Mouse (Mus musculus) heart, adult 11 months (tissue): ENCODE results near the gene Smarcd3.

Source experiments
- DNase-seq: peaks from one replicate; pipeline ENCODE4 v3.0.0; 2022

Gene Smarcd3

DNA sequence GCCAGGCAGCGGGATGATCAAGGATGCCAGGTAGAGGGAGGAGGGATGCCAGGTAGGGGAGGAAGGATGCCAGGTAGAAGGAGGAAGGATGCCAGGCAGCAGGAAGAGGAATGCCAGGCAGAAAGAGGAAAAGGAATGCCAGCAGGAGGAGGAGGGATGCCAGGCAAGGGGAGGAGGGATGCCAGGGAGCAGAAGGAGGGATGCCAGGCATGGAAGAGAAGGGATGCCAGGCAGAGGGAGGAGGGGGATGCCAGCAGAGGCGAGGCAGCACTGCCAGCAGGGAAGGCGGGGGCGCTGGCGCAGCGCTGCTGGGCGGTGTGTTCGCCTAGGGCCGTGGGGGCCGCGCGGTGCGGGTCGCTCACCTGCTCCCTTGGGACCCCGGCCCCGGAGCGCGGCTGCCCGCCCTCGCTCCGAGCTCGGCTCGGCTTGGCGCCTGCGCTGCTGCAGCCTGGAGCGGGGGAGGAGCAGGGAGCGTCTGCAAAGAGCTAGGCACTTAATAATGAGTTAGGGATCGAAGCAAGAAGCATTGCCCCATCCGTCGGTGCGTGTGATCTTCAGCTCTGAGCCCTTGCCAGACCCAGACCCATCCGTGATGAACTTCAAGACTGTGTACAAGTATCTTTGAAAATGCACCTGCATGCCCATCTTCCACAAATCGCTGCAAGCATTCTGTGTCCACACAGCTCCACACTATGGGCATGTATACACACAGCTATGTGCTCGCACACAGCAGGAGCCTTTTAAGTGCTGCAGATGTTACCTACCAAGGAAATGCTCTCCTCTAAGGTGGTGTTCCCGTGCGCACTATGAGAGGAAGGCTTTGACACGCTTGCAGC is at the start of gene Smarcd3:
Gene Smarcd3, minus strand, starts transcription at position 426 of the 836 bp plus-strand sequence.
- DNase-seq, result peak; percentile 92

- DNase-seq, result peak; percentile 73
Measured at GRCm38 (mm10) chr5:24661457-24661856, 37.2 kb upstream of the Smarcd3 start.

GRCm38 (mm10) chr5:24659708-24660423 is 35.7 kb upstream of the Smarcd3 start:
- DNase-seq, result peak; percentile 57

DNA sequence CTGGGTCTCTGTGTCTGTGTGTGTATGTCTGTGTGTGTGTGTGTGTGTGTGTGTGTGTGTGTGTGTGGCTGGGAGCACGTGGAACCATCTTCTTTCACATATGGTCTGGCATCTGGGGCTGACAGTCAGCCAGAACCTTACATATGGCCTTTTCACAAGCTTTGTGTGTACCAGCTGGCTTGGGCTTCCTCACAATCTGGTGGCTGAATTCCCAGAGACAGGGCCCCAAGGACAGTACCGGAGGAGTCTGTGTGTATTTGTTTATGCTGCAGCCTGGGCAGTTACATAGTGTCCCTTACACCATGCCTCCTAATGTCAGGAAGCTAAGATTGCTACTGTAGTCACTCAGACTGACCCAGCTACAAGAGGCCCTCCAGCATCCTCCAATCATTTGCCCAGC is 32.9 kb upstream of the Smarcd3 start:
- peak; percentile 88 for DNase-seq

DNA sequence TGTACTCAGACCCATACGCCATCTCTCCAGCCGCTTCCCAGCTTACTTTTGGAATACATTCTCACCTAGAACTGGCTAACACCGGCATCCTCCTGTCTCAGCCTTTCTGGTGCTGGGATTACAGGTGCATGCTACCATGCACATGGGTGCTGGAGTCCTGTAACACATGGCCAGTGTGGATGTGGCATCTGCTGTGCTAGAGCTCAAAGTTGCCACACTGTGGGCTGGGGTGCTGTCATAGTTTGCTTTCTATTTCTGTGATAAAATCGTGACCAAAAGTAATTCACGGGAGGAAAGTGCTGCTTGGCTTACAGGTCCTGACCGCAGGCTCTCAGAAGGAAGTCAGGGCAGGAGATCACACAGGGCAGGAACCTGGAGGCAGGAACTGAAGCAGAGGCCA is 30.3 kb upstream of the Smarcd3 start:
- DNase-seq, result peak; percentile 71

DNA sequence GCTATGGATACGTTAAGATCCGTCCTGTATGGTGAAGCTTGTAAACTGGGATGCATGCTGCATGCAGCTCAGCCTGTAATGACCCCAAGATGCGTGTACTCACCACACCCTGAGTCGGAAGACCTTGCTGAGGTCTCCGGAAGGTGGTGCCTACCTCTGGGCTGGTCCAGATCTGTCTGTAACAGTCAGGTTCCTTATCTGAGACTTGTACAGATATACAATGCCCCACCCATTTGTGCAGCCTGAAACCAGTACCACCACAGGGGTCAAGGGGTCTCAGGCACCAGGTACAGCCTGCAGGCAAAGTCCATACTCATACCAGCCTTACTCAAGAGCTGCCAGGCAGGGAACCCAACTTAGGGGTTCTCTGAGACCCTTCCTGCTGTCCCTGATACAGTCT is 28.6 kb upstream of the Smarcd3 start:
- peak; percentile 86 for DNase-seq

DNA sequence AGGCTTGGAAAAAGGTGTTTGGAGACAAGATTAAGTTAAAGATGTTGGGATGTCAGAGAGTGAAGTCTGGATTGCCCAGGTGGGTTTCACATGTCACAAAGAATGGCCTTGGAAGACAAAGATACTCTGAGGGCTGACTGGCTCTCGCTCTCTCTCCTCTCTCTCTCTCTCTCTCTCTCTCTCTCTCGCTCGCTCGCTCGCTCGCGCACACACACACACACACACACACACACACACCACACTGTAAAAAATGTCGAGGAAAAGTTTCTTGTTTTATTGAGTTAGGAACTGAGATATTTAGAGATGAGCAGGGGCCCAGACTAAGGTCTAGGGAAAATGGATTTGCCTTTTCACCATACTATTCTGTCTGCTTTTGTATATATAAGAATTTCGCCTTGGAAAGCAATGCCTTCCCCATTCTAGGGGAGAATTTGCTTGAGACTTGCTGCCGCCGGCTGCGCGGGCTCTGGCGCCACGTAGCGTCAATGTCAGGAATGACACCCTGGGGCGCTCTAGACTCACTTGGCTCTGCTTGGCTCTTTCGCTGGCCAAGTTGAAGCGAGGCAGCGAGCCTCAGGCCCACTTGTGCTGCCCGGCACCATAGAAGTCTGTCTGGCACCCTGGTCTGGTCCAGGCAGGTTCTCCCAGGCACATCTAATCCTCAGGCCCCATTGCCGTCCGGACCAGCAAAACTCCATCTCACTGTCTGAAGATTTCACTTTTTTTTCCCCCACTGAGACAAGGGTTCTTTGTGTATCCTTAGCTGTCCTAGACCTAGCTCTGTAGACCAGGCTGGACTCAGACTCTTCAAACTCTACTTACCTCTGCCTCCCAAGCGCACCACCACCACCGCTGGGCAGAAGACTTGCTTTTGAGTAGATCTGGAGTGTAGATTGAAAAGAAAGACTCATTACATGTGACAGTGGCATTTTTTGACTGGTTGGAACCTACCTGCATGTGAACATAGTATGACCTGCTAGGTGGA is 27.8 kb upstream of the Smarcd3 start:
- peak; percentile 96 for DNase-seq

DNA sequence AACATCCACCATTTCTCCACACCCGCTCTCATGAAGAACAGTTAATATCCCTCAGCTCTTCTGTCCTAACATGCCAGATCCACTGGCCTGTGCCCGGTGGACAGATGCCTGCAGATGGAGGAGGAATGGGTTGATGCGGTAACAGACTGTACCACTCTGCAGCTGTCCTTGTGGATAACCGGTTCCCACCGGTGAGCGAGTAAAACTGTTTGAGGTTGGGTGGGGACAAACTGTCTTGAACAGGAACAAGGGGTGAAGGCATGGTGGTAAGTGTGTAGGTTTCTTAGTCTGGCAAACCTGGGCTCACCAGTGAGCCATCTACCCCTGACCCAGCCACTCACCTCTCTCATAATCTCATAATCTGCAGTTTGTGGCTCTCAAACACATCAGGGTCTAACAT is 27.1 kb upstream of the Smarcd3 start:
- DNase-seq, result peak; percentile 44

- DNase-seq, result peak; percentile 60
Measured at GRCm38 (mm10) chr5:24649701-24650100, 25.5 kb upstream of the Smarcd3 start.

DNA sequence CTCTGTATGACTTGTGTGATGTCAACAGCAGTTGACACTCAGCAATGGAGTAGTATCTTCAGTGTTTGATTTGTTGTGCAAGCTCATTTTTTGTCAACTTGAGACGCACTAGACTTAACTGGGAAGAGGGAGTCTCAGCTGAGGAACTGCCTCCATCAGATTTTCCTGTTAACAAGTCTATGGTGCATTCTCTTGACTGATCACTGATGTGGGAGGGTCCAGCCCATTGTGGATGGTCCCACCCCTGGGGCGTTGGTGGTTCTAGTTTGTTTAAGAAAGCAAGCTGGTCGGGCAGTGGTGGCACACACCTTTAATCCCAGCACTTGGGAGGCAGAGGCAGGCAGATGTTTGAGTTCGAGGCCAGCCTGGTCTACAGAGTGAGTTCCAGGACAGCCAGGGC is 25.0 kb upstream of the Smarcd3 start:
- peak; percentile 35 for DNase-seq

- DNase-seq, result peak; percentile 35
Measured at GRCm38 (mm10) chr5:24645454-24645853, 21.2 kb upstream of the Smarcd3 start.

GRCm38 (mm10) chr5:24639081-24639480 is 14.9 kb upstream of the Smarcd3 start:
- DNase-seq, result peak; percentile 84

- DNase-seq, result no peak
Measured at GRCm38 (mm10) chr5:24638131-24638530, 13.9 kb upstream of the Smarcd3 start.

- DNase-seq, result no peak
Measured at GRCm38 (mm10) chr5:24636987-24637386, 12.8 kb upstream of the Smarcd3 start.

DNA sequence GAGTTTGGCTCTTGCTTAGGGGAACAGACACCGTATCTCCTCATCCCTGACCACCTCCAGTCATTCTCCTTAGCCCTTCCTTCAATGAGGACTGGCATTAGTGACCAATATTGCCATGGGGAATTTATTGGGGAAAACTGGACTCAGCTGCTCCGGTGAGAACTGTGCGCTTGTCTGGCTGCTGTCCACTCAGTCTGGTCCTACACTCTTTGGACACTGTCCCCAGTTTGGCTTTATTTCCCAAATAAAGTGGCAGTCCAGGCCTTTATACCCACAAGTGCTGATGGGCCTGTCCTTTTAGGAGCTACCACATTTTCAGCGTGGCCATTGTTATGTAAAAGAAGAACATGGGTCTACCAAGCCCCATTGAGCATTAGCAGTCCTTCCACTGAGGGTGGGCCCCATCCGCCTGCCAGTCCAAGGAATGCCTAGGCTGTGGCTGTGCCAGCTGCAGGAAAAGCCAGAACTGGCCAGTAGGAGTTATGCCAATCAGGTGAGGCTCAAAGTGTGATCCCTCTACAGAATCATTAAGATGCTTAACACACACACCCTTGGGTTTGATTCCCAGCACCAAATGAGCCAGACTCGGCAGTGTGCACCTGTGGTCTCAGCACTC is 11.4 kb upstream of the Smarcd3 start:
- no peak for DNase-seq

DNA sequence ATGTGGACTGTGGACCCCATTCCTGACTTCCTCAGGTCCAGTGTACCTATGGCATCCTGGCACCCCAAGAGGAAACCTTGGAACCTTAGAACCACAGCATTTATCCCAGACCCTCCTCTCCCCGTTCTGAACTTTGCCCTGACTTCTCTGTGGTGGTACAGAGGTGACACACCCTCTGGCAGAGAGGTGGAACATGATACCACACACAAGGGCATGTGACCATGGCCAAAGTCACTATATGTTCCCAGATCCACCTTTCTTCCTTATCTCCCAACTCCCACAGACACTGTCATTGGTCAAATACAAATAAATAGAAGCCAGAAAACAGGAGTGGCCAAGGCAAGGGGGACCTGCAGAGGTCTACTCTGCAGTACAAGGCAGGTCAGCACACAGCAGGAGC is 10.9 kb upstream of the Smarcd3 start:
- no peak for DNase-seq

GRCm38 (mm10) chr5:24629712-24630111 is 5.5 kb upstream of the Smarcd3 start:
- no peak for DNase-seq

- no peak for DNase-seq
Measured at GRCm38 (mm10) chr5:24624822-24625120, 560 bp upstream of the Smarcd3 start.

DNA sequence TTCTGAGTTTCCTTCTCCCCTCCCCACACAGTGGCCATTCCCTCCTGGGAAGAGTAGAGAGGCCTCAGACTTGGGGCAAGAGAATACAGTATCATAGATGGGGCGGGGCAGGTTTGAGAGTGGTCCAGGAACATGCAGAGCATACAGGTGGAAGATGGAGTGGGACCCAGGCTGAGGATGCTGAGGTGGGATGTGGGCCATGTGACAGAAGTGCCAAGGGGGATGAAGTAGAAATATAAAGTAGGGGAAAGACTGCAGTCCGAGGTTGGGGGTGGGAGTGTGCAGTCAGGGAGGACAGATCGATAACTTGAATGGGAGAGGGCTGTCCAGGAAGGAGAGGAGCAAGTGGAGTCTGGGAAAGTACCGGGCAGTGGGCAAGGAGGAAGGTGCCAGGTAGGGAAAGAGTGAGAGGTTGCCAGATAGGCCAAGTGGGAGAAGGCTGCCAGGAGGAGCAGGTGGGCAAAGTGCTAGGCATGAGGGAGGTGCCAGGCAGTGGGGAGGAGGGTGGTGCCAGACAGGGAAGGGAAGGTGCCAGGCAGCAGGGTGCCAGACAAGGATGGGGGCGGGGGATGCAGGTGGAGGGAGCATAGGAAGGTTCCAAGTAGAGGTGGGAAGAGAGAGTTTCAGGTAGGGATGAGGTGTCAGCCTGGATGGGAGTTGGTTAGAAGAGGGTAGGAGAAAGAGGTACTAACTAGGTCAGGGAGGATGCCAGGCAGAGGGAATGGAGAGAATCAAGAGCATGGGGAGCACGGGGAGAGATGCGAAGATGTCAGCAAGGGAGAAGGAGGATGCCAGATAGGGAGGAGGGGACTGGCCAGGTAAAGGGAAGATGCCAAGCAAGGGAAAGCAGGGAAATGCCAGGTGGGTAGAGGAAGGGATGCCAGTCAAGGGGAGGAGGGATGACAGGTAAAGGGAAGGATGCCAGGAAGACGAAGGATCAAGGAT is 898 bp downstream of the Smarcd3 start:
- DNase-seq, result peak; percentile 90

DNA sequence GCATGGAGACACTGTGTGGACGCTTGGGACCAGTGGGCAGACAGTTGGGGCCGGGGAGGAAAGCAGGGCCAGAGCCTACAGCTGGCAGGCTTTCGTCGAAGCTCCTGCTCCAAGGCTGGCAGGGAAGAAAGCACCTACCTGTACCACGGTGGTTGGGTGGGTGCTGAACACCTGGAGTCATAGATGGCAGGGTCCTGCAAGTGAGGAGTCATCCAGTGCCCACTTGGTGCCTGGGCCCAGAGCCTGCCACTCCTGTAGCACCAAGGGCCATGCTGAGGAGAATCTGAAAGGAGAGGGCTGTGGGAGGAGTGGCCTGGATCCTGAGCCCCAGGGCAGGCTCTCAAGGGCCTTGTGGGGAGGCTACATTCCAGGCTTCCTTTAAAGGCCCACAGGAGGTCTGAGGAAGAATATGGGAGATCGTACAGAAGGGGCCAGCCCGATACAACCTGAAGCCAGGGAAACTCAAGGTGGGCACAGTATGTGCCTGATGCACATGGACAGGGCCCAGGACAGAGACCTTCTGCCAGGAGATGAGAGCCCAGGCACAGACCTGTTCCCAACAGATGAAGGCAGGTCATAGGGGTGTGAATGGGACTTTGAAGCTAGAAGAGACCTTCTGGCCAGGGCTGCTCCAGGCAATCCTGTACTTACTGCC is 1.7 kb downstream of the Smarcd3 start:
- peak; percentile 84 for DNase-seq

- peak; percentile 85 for DNase-seq
Measured at GRCm38 (mm10) chr5:24620626-24621025, 3.6 kb downstream of the Smarcd3 start.
